Mouse (Mus musculus) heart, adult 10 weeks (tissue): ENCODE data around the gene Gpr153. TPM values are rescaled to one million over a fixed set of nuclear protein-coding genes. Genes with fewer than 3 reads are reported as not detected.

Source experiments
- polyA plus RNA-seq: library from polyadenylated mRNA; stranded (reverse); fragments of 350-450 nt; fragmentation: Illumina TruSeq; extraction: RNeasy Lipid Tissue Mini Kit (QIAGEN cat#74804); gene quantifications from one replicate; pipeline ENCODE4 v1.2.3, GENCODE M21; 2014; ENCODE audit warnings: low read depth, low replicate concordance

Gene Gpr153
- polyA plus RNA-seq: 11.3 TPM

GRCm38 (mm10) chr4:152273621-152274236 lies at the start of gene Gpr153:
TSS of gene Gpr153 (plus strand) at chr4:152274232.

GRCm38 (mm10) chr4:152291562-152291961 lies 17.5 kb downstream of the Gpr153 start, which contains the start of gene Hes3:
TSS of gene Hes3 (minus strand) at chr4:152291662.

GRCm38 (mm10) chr4:152296874-152297861 lies 23.1 kb downstream of the Gpr153 start, which contains the start of gene Icmt:
TSS of gene Icmt (plus strand) at chr4:152297227.

GRCm38 (mm10) chr4:152318517-152319234 lies 44.6 kb downstream of the Gpr153 start, which contains the start of gene Rnf207:
TSS of gene Rnf207 (minus strand) at chr4:152318993.

GRCm38 (mm10) chr4:152325574-152326411 lies 51.8 kb downstream of the Gpr153 start, which contains the start of gene Rpl22:
TSS of gene Rpl22 (plus strand) at chr4:152325742.

Other genes with a start within 250 kb of the Gpr153 start
- gene Zbtb48, start 246.6 kb upstream of the Gpr153 start, polyA plus RNA-seq: 7.9 TPM
- gene Tas1r1, start 235.7 kb upstream of the Gpr153 start, polyA plus RNA-seq: not detected
- gene Nol9, start 234.9 kb upstream of the Gpr153 start, polyA plus RNA-seq: 8.8 TPM
- 13.4 TPM for gene Plekhg5, start 201.7 kb upstream of the Gpr153 start, polyA plus RNA-seq
- 2.9 TPM for gene Tnfrsf25, start 158.3 kb upstream of the Gpr153 start, polyA plus RNA-seq
- 3.5 TPM for gene Espn, start 121.9 kb upstream of the Gpr153 start, polyA plus RNA-seq
- gene Hes2, start 115.4 kb upstream of the Gpr153 start, polyA plus RNA-seq: not detected
- 86.4 TPM for gene Acot7, start 96.1 kb upstream of the Gpr153 start, polyA plus RNA-seq
- gene Hes3, start 17.4 kb downstream of the Gpr153 start, polyA plus RNA-seq: not detected
- gene Icmt, start 23.0 kb downstream of the Gpr153 start, polyA plus RNA-seq: 22.0 TPM
- 112 TPM for gene Rnf207, start 44.8 kb downstream of the Gpr153 start, polyA plus RNA-seq
- gene Rpl22, start 51.5 kb downstream of the Gpr153 start, polyA plus RNA-seq: 418 TPM
- 0.13 TPM for gene Chd5, start 64.4 kb downstream of the Gpr153 start, polyA plus RNA-seq
- 0.45 TPM for gene Nphp4, start 202.5 kb downstream of the Gpr153 start, polyA plus RNA-seq
- 1.3 TPM for gene Kcnab2, start 203.6 kb downstream of the Gpr153 start, polyA plus RNA-seq